Mouse (Mus musculus): ENCODE data around the gene Hbb-bt.
"Not testable (repeated sequence)": the region's sequence is repeated elsewhere in the genome, so short reads cannot be mapped to it uniquely, and the experiment has no call there.

The Hbb-bt gene

DNA sequence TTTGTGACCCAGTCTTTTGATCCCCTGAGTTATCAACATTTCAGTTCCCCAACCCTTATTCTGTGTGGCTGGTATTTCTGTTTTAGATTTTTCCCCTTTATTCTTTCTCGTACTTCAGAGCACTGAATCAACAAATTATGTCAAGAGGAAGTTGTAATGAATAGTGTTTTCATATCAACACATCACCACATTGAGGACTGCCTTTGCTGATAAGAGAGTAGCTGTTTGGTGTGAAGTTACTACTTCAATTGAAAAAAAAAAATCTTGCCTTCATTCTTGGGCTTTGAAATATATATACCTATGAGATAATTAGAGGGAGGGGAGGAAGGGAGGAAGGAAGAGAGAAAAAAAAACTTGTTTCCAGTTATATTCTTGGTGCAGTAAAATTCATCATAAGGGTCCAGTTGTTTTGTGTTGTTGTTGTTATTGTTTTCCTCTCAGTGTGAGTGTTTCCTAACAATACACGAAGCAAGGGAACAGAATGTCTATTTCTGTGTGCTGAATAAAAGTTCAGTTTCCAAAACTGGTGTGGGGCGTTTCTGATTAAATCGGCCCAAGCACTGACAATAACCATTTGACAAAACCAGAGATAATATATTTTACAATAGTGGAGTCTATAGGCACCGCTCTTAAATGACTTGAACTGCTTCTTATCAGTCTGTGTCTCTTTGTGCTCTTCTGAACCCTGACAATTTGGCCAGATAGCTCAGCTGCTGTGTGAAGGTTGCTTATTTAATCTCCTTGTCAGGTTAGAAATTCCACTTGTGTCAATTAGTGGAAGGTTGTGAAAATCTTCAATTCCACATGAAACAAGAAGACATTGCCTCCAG lies 4.6 kb downstream of the Hbb-bt start:
- DNase-seq (ENCODE audit: low read depth, low spot score), result no peak

DNA sequence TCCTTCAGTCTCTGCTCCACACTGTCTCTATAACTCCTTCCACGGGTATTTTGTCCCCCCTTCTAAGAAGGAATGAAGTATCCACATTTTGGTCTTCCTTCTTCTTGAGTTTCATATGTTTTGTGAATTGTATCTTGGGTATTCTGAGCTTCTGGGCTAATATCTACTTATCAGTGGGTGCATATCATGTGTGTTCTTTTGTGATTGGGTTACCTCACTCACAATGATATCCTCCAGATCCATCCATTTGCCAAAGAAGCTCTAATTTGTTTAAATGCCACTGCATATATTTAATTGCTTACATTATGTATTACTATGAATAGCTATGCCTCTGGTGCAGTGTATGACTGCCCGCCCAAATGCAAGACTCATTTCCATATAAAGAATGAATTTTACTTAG lies 5.7 kb downstream of the Hbb-bt start:
- not testable (repeated sequence) for DNase-seq (ENCODE audit: low read depth, low spot score)

DNA sequence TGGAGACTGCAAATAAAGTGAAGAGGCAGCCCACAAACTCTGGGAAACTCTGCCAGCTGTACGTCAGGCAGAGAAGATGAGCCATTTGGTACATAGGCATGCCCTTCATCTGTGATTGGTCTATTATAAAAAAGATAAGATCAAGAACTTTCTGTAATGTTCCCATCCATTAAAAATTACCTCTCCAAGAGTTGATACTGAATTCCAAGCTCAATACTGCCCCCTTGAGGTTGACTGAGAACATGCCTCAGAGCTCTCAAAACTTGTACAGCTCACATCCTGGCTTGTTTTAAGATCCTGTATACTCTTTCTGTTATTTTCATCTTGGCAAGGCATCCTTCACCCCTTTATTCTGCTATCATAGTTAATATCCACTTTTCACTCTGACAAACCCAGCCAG lies 6.9 kb downstream of the Hbb-bt start:
- DNase-seq (ENCODE audit: low read depth, low spot score), result peak; percentile 9

DNA sequence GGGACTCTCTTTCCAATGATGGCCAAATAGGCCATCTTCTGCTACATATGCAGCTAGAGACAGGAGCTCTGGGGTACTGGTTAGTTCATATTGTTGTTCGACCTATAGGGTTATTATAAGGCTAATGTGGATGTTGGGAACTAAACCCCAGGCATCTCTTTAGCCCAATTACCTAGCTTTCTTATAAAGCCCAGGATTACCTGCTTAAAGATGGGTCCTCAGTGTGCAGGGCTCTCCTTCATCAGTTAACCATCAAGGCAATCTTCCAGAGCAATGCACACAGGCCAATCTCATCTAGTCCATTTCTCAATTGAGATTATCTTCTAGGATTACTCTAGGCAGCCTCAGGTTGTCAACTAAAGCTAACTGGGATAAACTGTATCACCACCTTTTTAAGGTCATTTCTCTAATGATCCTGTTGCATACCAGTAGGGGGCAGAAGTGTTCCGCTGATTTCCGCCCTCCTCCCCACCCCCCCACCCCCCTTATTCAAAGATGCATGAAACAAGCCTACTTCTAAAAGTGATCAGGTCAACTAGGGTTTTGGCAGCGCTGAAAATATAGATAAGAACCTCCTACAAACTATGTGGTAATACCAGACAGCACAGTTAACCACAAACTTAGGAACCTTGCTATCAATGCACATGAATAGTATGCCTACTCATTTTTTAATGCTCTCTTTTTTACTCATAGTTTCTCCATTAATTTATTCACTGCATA lies 21.0 kb downstream of the Hbb-bt start:
- DNase-seq (ENCODE audit: low read depth, low spot score), result no peak

DNA sequence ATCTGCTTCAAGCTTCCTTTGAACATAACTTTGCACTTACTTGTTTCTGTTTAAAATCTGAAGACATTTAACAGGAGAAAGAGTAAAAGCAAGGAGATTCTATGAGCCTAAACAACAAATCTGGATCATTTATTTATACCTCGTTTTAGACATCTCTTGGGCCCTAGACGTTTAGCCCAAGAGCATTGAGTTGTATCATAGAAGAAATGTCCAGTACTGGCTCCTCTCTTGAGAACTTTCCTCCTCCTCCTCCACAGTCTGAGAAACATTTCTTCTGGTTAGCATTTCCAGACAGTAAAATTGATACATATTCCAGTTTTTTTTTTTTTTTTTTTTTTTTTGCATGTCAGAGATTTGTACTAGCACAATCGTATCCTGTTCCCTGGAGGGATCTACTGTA lies 22.1 kb downstream of the Hbb-bt start, which contains the start of gene Olfr67:
Gene Olfr67 (minus strand): TSS at position 101 of the 400 bp plus-strand sequence.
- no peak for DNase-seq (ENCODE audit: low read depth, low spot score)

DNA sequence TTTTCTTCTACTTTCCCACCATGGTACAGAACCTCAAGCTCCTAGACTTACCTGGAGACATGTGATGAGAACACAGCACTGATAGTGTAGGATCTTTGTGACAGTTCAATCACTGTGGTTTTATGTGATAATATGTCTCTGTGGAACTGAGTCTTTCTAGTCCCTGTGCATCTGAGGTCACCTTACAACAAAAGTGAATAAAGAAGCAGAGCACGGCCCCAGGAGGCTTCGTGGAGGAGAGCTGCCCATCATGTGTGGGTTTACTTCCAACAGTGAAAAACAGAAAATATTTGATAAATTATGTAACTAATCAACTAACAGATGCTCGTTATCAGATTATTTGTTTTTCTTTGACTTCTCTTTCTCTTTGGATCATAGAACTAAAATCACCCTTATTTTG lies 34.2 kb downstream of the Hbb-bt start, which contains the start of gene Olfr68:
Gene Olfr68 (minus strand): TSS at position 101 of the 400 bp plus-strand sequence.
- DNase-seq (ENCODE audit: low read depth, low spot score), result no peak

DNA sequence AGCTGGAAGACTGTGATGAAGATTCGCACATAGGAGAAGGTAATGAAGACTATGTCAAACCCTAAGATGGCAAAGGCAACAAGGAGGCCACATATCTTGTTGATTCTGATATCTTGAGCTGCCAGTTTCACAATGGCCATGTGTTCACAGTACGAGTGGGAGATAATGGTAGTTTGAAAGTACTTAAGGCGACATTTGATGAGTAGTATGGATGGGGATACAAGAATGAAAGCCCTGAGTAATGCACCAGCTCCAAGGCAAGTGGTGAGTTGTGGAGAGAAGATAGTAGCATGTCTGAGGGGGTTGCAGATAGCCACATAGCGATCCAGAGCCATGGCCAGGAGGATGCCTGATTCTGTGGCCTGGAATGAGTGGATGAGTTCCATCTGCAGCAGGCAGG lies 36.1 kb downstream of the Hbb-bt start:
- not testable (repeated sequence) for DNase-seq (ENCODE audit: low read depth, low spot score)

DNA sequence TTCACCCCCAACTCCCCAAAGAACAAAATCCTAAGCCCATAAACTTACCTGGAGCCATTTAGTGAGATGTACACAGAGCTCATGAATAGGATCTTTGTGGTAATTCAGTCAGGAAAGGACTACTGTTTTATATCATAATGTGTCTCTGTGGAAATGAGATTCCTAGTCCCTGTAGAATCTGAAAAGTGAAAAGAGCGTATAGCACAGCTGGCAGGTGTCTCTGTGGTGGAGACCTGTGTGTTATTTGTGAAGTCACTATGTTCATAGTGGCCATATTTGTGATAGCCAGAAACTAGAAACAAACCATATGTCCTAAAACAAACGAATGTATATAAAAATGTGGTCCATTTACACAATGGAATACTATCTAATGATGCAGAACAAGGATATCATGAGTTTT lies 42.3 kb downstream of the Hbb-bt start, which contains the start of gene Olfr69:
Gene Olfr69 (minus strand): TSS at position 101 of the 400 bp plus-strand sequence.
- DNase-seq (ENCODE audit: low read depth, low spot score), result no peak

DNA sequence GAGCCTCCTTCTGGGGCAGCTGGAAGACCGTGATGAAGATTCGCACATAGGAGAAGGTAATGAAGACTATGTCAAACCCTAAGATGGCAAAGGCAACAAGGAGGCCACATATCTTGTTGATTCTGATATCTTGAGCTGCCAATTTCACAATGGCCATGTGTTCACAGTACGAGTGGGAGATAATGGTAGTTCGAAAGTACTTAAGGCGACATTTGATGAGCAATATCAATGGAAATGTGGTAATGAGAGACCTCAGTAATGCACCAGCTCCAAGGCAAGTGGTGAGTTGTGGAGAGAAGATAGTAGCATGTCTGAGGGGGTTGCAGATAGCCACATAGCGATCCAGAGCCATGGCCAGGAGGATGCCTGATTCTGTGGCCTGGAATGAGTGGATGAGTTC lies 46.1 kb downstream of the Hbb-bt start:
- not testable (repeated sequence) for DNase-seq (ENCODE audit: low read depth, low spot score)
